Mouse (Mus musculus): ENCODE data around the gene Arg2.
A peak's percentile ranks its signal among the peaks of the same experiment; 100 is the strongest.

DNA sequence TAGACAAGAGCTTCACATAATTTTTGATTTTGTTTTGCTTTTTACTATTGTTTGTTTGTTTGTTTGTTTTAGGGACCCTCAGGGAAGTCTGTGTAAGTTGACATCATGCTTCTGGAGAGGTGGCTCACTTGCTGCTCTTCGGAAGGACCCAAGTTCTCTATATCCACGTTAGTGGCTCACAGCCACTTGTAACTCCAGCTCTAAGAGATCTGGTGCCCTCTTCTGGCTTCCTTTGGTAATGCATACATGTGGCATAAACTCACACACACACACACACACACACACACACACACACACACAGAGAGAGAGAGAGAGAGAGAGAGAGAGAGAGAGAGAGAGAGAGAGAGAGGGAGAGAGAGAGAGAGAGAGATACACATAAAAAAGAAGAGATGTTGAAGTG is 26.0 kb upstream of the Arg2 start:
- TF ChIP-seq CTCF (IDR thresholded peaks at IDR 0.05) = 0 out of 2 replicates have a peak, but pooled peaks have one; percentile 16
- no peak for TF ChIP-seq EP300 (IDR thresholded peaks at IDR 0.05)

Measured in lung, postnatal 0 days (tissue).